Mouse (Mus musculus): ENCODE data around the gene Ifrd1. TPM values are rescaled to one million over a fixed set of nuclear protein-coding genes. Genes with fewer than 3 reads are reported as not detected.

Ifrd1 gene
- polyA plus RNA-seq (2021), result 95.5 TPM

DNA sequence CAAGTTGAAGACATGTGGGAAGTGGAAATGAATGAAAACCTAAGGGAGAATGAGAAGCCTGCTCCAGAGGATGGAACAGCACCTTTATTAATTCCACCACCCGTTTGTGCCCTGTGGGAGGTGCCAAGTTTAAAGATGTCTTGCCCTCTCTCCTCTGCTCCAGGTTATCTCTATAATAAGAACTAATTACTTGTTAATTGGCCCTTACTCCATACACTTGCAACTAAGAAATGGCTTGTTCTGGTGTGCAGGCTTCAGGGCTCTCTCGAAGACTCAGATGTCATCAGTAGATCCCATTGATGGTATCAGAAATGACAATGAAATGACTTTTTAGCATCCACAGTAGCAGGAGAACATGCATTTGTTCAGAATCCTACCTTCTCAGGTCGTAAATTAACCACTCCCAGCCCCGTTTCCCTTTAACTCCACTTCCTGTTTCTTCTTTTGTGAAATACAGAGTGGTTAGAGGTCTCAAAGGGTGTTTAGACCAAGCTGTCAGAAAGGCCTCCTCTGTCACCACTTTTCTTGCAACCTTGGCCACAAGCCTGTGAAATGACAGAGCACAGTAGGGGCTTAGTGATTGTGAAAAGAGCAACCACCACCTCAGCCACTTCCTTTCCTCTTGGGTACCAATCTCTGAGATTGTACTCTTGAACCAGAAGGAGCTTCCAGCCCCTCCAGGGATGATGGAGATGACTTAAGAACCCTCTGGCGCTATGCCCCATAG, at the start of gene Ifrd1:
Gene Ifrd1 (minus strand): TSS at position 51 of the 727 bp plus-strand sequence.
- ATAC-seq, result no peak
- in situ Hi-C loops (cut with MboI; ENCODE audit: low pct_unique_long_range_greater_than_20kb), result no loop called here
- POLR2A ChIA-PET, result no interaction called here

DNA sequence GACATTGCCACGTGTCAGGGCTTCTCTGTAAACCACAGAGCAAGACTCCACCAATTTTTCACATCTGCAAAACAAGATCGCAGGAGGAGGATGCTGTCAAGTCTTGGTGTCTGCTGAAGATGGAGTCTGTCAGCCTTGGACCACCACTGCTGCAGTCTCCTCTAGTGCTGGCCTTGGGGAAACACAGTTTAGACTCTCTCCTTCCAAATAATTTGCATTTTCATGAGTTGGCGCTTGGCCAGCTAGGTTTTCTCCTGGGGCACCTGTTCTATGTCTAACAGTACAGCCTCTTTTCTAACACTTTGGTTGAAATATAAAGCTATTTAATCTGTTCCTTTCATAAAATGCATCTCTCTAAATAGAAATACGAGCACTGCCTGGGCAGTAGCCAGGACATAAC, 38.2 kb upstream of the Ifrd1 start:
- ChIA-PET POLR2A (interaction anchor here (0.7 kb wide), 1 partner anchor 185 kb away, joined by 3 read pairs; no protein-coding TSS in a partner anchor), CTCF (no interaction called here)
- DNase-seq (ENCODE audit: low read depth, low spot score), result no peak
- no peaks in the 10 kb centered on the region for H3K27me3 ChIP-seq
- no peak for ATAC-seq
- in situ Hi-C loops (cut with MboI; ENCODE audit: low pct_unique_long_range_greater_than_20kb), result no loop called here
- TF ChIP-seq CTCF (IDR thresholded peaks at IDR 0.05), result no peak

More for the DNA sequence above, at the start of gene Ifrd1:
- no peak for TF ChIP-seq CTCF (IDR thresholded peaks at IDR 0.05)
- DNase-seq (ENCODE audit: low read depth, low spot score), result no peak
- CTCF ChIA-PET, result interaction anchor here (1.5 kb wide), 1 partner anchor 429 kb away, joined by 3 read pairs; no protein-coding TSS in a partner anchor
- no peaks in the 10 kb centered on the region for H3K27me3 ChIP-seq

DNA sequence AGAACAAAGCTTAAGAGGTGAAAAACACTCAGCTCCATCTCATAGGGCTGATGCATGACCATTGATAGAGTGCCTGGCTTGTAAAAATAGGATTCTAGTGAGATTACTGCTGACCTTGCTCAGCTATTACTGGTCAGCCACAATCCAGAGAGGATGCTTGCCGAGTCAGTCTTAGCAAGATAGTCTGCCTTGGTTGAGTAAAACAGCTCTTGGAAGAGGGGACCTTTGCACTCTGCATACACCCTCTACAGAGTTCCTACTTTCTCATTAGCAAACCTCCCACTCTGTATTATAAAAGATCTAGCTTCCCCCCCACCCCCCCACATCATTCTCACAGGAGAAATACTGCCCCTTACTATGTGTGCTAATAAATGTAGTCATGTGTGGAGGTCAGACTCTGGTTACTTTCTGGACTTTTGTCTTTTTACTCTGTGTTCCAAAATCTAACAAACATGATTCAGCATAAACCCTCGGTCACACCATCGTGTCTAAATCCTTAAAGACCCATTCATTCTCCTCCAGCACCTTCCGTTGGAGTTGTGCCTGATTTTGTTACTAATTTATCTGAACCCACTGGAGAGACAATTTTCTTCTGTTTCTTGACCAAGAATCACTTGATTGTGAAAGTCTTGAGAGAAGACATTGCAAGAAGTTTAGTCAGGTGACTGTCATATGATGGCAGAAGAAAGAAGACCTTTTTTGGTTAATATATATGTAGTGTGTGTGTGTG, 32.5 kb upstream of the Ifrd1 start:
- CTCF ChIA-PET, result no interaction called here
- no peaks in the 10 kb centered on the region for H3K27me3 ChIP-seq

DNA sequence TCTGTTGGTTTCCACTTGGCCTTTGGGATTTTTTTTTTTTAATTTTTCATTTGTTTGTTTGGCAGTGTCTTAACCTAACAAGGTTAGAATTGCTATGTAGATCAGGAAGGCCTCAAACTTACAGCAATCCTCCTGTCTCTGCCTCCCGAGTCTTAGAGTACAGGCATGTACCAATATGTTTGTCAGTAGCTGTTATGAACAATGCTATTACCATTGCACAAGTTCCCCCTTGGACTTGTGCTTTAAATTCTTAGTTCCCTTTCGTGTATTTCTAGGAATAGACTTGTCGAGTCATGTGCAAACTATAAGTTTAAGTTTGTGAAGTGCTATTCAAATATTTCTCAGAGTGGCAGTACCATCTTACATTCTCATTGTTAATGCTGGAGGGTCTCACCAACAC, 29.3 kb upstream of the Ifrd1 start:
- no peaks in the 10 kb centered on the region for H3K27me3 ChIP-seq
- CTCF ChIA-PET, result no interaction called here
- TF ChIP-seq CTCF (IDR thresholded peaks at IDR 0.05), result no peak
- no peak for ATAC-seq
- in situ Hi-C loops (cut with MboI; ENCODE audit: low pct_unique_long_range_greater_than_20kb), result no loop called here
- POLR2A ChIA-PET, result no interaction called here
- no peak for DNase-seq (ENCODE audit: low read depth, low spot score)

More for the DNA sequence above, 32.5 kb upstream of the Ifrd1 start:
- DNase-seq (ENCODE audit: low read depth, low spot score) (no peak), ATAC-seq (no peak)
- in situ Hi-C loops (cut with MboI; ENCODE audit: low pct_unique_long_range_greater_than_20kb), result no loop called here
- POLR2A ChIA-PET, result no interaction called here
- TF ChIP-seq CTCF (IDR thresholded peaks at IDR 0.05), result no peak

DNA sequence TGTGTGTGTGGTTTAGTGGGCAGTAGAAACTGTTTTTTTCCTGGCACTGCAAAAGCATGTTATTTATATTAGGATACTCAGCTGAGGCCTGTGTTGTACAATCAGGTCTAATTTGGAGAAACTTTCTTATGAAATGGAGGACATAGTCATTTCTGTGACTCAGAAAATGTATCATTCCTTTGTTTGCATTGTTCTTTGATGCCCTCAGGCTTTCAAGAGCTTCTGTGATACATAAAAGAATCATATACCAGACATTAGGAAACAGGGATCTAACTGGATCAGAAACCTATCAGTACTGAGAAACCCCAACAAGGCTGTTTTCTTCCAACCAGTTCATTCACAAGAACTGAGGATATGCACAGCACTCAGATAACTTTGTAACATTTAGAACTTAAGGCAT, 26.6 kb upstream of the Ifrd1 start:
- no peaks in the 10 kb centered on the region for H3K27me3 ChIP-seq
- in situ Hi-C loops (cut with MboI; ENCODE audit: low pct_unique_long_range_greater_than_20kb), result no loop called here
- ChIA-PET POLR2A (interaction anchor here (0.6 kb wide), 1 partner anchor 158 kb away, joined by 3 read pairs; no protein-coding TSS in a partner anchor), CTCF (no interaction called here)
- no peak for TF ChIP-seq CTCF (IDR thresholded peaks at IDR 0.05)
- no peak for DNase-seq (ENCODE audit: low read depth, low spot score)
- no peak for ATAC-seq

DNA sequence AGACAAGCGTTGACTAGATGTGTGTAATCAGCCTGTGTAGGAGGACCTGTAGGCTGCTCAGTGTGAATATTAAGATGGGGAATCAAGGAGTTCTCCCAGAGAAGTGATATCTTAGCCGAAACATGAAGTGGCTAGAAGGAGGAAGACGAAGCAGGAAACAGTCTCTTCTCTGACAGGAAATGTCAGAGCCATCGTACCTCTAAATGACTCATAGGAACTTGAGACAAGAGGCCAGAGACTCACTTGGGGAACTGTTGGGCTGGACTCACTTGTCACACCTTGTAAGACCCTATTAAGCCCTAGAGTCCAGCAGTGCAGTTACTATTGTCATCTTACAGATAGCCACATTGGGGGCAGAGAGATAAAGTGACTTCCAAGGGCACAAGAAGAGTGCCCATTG, 25.0 kb upstream of the Ifrd1 start:
- ChIA-PET POLR2A (no interaction called here), CTCF (no interaction called here)
- in situ Hi-C loops (cut with MboI; ENCODE audit: low pct_unique_long_range_greater_than_20kb), result no loop called here
- ATAC-seq (no peak), DNase-seq (ENCODE audit: low read depth, low spot score) (no peak)
- no peaks in the 10 kb centered on the region for H3K27me3 ChIP-seq
- TF ChIP-seq CTCF (IDR thresholded peaks at IDR 0.05), result no peak

DNA sequence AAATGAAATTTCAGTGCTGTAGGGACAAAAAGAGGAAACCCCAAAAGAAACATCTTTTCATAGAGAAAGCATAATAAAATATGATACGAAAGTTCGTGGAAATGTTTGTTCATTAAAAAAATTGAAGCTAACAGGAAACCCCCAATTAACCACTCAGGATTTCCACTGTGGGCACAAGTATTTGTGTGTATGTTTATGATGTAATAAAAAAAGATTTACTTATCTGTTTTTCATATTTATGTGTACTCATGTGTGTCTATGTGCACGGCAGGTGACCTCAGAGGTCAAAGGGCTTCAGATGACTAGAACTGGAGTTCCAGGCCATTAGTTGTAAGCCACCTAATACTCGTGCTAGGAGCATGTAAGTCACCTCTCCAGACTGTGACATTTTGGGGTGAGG, 24.4 kb upstream of the Ifrd1 start:
- ChIA-PET CTCF (interaction anchor here (1.8 kb wide), 1 partner anchor 16 kb away, joined by 5 read pairs; no protein-coding TSS in a partner anchor), POLR2A (no interaction called here)
- DNase-seq (ENCODE audit: low read depth, low spot score) (no peak), ATAC-seq (no peak)
- H3K27me3 ChIP-seq, result no peaks in the 10 kb centered on the region
- no peak for TF ChIP-seq CTCF (IDR thresholded peaks at IDR 0.05)
- in situ Hi-C loops (cut with MboI; ENCODE audit: low pct_unique_long_range_greater_than_20kb), result no loop called here

DNA sequence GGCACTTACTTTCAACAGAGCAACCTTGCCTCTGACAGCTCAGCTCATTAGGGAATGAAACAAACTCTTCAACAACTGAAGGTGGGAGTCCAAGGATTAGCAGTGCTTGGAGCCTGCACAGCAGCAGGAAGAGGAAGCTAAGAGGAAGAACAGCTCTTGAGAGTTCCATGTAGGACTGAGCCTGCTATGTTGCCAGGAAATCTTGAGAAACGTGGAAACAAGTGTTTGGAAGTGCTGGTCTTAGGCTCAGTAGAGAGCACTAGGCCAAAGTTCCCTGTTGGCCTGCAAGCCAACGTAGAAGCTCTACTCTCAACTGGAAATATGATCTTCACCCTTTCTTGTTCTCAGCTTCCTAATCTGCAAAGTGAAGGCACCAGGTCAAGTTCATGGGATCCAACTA, 20.0 kb upstream of the Ifrd1 start:
- CTCF ChIA-PET, result no interaction called here
- POLR2A ChIA-PET, result interaction anchor here (0.7 kb wide), 1 partner anchor 93 kb away, joined by 3 read pairs; no protein-coding TSS in a partner anchor

DNA sequence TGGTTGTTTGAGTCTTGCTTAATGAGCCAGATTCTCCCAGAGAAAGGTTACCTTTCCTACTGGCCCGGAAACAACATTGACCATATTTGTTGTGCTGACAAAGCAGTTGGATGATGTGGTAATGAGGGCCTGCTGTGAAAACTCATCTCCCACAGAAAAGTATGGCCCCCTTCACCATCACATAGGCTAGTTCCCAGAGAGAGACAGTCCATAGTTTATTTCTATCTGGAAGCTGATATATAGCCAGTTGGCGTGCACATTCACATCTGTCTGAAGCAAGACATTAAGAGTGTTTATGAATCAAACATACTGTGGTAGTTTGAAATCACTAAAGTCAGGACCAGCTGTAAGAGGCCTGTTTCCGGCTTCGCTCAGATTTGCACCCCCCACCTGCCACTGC, 15.4 kb upstream of the Ifrd1 start:
- in situ Hi-C loops (cut with MboI; ENCODE audit: low pct_unique_long_range_greater_than_20kb), result no loop called here
- CTCF ChIA-PET, result no interaction called here
- ATAC-seq, result no peak
- no peak for TF ChIP-seq CTCF (IDR thresholded peaks at IDR 0.05)
- H3K27me3 ChIP-seq, result no peaks in the 10 kb centered on the region
- POLR2A ChIA-PET, result no interaction called here
- no peak for DNase-seq (ENCODE audit: low read depth, low spot score)

More for the DNA sequence above, 20.0 kb upstream of the Ifrd1 start:
- H3K27me3 ChIP-seq, result no peaks in the 10 kb centered on the region
- TF ChIP-seq CTCF (IDR thresholded peaks at IDR 0.05), result no peak
- DNase-seq (ENCODE audit: low read depth, low spot score), result no peak
- no peak for ATAC-seq
- in situ Hi-C loops (cut with MboI; ENCODE audit: low pct_unique_long_range_greater_than_20kb), result no loop called here

DNA sequence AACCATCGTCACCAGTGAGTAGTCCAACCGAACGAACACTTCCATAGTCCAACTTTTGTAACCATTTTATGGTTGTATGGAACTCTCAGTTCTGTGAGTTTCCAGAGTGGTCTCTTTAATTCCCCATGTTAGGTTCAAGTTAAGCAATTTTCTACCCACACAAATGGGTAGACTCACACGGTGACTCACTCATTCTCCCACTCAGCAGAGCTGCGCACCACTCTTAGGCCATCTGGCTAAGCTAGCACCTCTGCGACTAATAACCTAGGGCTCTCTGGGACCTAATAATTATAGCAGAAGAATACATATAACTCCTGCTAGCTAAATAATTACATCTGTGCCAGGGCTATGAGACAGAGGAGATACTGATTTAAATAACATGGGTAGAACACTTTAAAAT, 14.7 kb upstream of the Ifrd1 start:
- CTCF ChIA-PET, result no interaction called here
- in situ Hi-C loops (cut with MboI; ENCODE audit: low pct_unique_long_range_greater_than_20kb), result no loop called here
- POLR2A ChIA-PET, result no interaction called here
- H3K27me3 ChIP-seq, result no peaks in the 10 kb centered on the region
- no peak for DNase-seq (ENCODE audit: low read depth, low spot score)
- ATAC-seq, result no peak
- TF ChIP-seq CTCF (IDR thresholded peaks at IDR 0.05), result no peak

DNA sequence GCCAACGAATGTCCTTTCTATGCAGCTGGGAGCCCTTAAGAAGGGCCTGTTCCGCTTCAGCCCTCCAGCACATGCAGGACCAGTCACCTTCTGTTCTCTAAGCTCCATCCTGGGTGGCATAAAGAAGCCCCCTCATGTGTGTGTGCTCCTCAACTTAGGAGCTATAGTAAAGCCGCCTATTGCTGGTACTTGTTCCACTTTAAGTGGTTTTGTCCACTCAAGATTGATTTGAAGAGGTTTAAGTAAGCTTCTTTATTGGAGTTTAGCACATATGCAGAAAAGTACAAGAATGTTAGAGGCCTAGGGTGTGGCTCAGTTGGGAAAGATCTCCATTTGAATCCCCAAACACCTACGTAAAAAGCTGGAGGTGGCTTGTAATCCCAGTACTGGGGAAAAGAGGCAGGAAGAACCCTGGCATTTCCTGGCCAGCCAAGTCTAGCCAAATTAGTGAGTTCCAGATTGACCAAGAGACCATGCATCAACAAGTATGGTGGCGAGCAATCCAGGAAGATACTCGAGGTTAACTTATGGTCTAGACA, 10.2 kb upstream of the Ifrd1 start:
- no peak for TF ChIP-seq CTCF (IDR thresholded peaks at IDR 0.05)
- in situ Hi-C loops (cut with MboI; ENCODE audit: low pct_unique_long_range_greater_than_20kb), result loop anchor here (5.0 kb wide), 3 partner anchors 189 to 554 kb away; partner anchors contain the start of genes Dock4 and Zfp277
- POLR2A ChIA-PET, result no interaction called here
- DNase-seq (ENCODE audit: low read depth, low spot score), result no peak
- no peaks in the 10 kb centered on the region for H3K27me3 ChIP-seq
- no peak for ATAC-seq
- CTCF ChIA-PET, result interaction anchor here (0.8 to 3.5 kb wide), 7 partner anchors 17 to 574 kb away, joined by 3 to 19 read pairs (median 3); no protein-coding TSS in a partner anchor
